Mouse (Mus musculus) cerebellum, adult 2 months (tissue): ENCODE measurements at regions not wholly inside any gene's neighbourhood (a gene's known extent, or its start where the extent isn't known, plus 50 kb on each side); places are given as distances from the start of the nearest gene placed in this dataset.

ENCODE experiments used
- CTCF ChIP-seq: fragments of 200-500 bp; IDR thresholded peaks from 2 replicates; pipeline ENCODE4 v1.5.1; 2011; ENCODE audit warnings: low read depth, mild to moderate bottlenecking, control low read depth, low read length, moderate library complexity, borderline replicate concordance; ENCODE audit not compliant: insufficient read depth
- POLR2A ChIP-seq: fragments of 200-500 bp; IDR thresholded peaks from 2 replicates; pipeline ENCODE4 v1.6.1; 2011; ENCODE audit warnings: low read length, control low read depth, borderline replicate concordance; ENCODE audit not compliant: insufficient read depth

DNA sequence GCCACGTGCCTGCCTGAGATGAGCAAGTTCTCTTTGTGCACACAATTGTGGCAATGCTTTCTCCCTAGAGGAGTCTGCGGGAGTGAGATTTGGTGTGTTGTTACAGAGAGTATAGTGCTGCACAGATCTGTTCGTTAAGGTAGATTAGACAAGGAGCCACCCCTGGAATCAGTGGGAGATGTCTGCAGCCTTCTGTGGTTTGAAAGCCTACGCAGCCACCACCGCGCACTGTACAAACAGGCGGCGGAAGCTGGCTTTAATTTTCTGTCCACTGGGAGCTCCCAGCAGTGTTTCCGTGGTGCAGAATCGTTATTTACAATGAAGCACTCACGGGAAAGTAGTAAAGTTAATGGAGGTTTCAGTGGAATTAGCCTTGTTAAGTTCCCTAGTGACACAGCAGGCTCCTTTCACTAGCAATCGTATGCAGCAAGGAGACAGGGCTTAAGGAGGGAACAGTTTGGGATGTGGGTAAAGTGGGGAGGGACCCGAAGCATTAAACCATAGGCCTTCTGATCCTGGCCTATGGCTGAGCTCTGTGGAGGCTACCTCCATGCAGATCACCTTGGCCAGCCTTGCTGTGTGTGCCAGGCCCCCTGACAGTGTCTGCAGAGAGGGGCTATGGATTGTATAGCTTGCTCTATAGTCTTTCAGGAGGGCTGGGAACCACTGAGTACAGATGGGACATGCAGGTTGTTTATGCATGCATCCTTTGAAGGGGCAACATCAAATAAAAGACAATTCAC, 171.9 kb downstream of the 9530068E07Rik start:
- no peak for TF ChIP-seq CTCF
- TF ChIP-seq POLR2A: no peak
